Mouse (Mus musculus): Measurements from ENCODE around the gene Rtkn2. TPM values are rescaled to one million over a fixed set of nuclear protein-coding genes. Genes with fewer than 3 reads are reported as not detected.
"Not testable (repeated sequence)": the region's sequence is repeated elsewhere in the genome, so short reads cannot be mapped to it uniquely, and the experiment has no call there.

Rtkn2 gene
- total RNA-seq, 2 experiments from 2014 or later = 4.7 to 5.0 TPM

GRCm38 (mm10) chr10:68097821-68098675, 118.7 kb downstream of the Rtkn2 start:
- H3K27ac ChIP-seq = no peak overlapping the region
- no peak for TF ChIP-seq CTCF (conservative IDR thresholded peaks at IDR 0.05)
- no peak for DNase-seq (ENCODE audit: low spot score in 2 of 2)
- H3K4me3 ChIP-seq = no peak overlapping the region

GRCm38 (mm10) chr10:68099801-68100200, 120.4 kb downstream of the Rtkn2 start:
- not testable (repeated sequence) for DNase-seq (ENCODE audit: low spot score in 2 of 2); H3K27ac ChIP-seq; H3K4me3 ChIP-seq

- H3K4me3 ChIP-seq = no peak overlapping the region
- TF ChIP-seq CTCF (conservative IDR thresholded peaks at IDR 0.05) = no peak
- DNase-seq (ENCODE audit: low spot score in 2 of 2) = no peak
- peak overlapping the region; percentile 82; the same call in 1 of the 2 replicates for H3K27ac ChIP-seq
Measured at GRCm38 (mm10) chr10:68100506-68100905, 121.1 kb downstream of the Rtkn2 start.

GRCm38 (mm10) chr10:68101251-68101650, 121.9 kb downstream of the Rtkn2 start:
- no peak for TF ChIP-seq CTCF (conservative IDR thresholded peaks at IDR 0.05)
- Histone ChIP-seq H3K27ac (peak overlapping the region; percentile 82), H3K4me3 (no peak overlapping the region)
- no peak for DNase-seq (ENCODE audit: low spot score in 2 of 2)

GRCm38 (mm10) chr10:68102566-68102965, 123.2 kb downstream of the Rtkn2 start:
- TF ChIP-seq CTCF (conservative IDR thresholded peaks at IDR 0.05) = no peak
- Histone ChIP-seq H3K27ac (peak overlapping the region; percentile 82), H3K4me3 (no peak overlapping the region)
- no peak for DNase-seq (ENCODE audit: low spot score in 2 of 2)

GRCm38 (mm10) chr10:68103078-68103855, 123.9 kb downstream of the Rtkn2 start:
- no peak for TF ChIP-seq CTCF (conservative IDR thresholded peaks at IDR 0.05)
- no peak for DNase-seq (ENCODE audit: low spot score in 2 of 2)
- Histone ChIP-seq H3K27ac (peak overlapping the region; percentile 87), H3K4me3 (no peak overlapping the region)

GRCm38 (mm10) chr10:68103988-68104387, 124.6 kb downstream of the Rtkn2 start:
- TF ChIP-seq CTCF (conservative IDR thresholded peaks at IDR 0.05) = no peak
- H3K4me3 ChIP-seq = no peak overlapping the region
- peak overlapping the region; percentile 87 for H3K27ac ChIP-seq
- DNase-seq (ENCODE audit: low spot score in 2 of 2) = no peak

GRCm38 (mm10) chr10:68104481-68104880, 125.1 kb downstream of the Rtkn2 start:
- peak in 1 of 2 experiments; percentile 34 for DNase-seq (ENCODE audit: low spot score in 2 of 2)
- no peak for TF ChIP-seq CTCF (conservative IDR thresholded peaks at IDR 0.05)
- Histone ChIP-seq H3K27ac (peak overlapping the region; percentile 87), H3K4me3 (no peak overlapping the region)

GRCm38 (mm10) chr10:68104881-68105781, 125.8 kb downstream of the Rtkn2 start:
- no peak for DNase-seq (ENCODE audit: low spot score in 2 of 2)
- TF ChIP-seq CTCF (conservative IDR thresholded peaks at IDR 0.05) = no peak
- Histone ChIP-seq H3K4me3 (no peak overlapping the region), H3K27ac (peak overlapping the region; percentile 87)

- no peak overlapping the region for H3K4me3 ChIP-seq
- TF ChIP-seq CTCF (conservative IDR thresholded peaks at IDR 0.05) = no peak
- H3K27ac ChIP-seq = peak overlapping the region; percentile 87
- DNase-seq (ENCODE audit: low spot score in 2 of 2) = no peak
Measured at GRCm38 (mm10) chr10:68106351-68106950, 127.1 kb downstream of the Rtkn2 start.

GRCm38 (mm10) chr10:68107716-68108115, 128.3 kb downstream of the Rtkn2 start:
- DNase-seq (ENCODE audit: low spot score in 2 of 2) = no peak
- H3K27ac ChIP-seq = peak overlapping the region; percentile 87; the same call in 1 of the 2 replicates
- no peak overlapping the region for H3K4me3 ChIP-seq
- no peak for TF ChIP-seq CTCF (conservative IDR thresholded peaks at IDR 0.05)

Other genes with a start within 250 kb of the Rtkn2 start
- 100 to 1,000 TPM; 248 to 257 TPM for gene Zfp365, start 66.9 kb upstream of the Rtkn2 start, total RNA-seq (2021)

Data from layer of hippocampus, adult 2 months (tissue).